Mouse (Mus musculus): Measurements from ENCODE around the gene Mrpl47. TPM values are rescaled to one million over a fixed set of nuclear protein-coding genes. Genes with fewer than 3 reads are reported as not detected.

The Mrpl47 gene
- polyA plus RNA-seq (2014; fragmentation: Illumina TruSeq; extraction: RNeasy Lipid Tissue Mini Kit (QIAGEN cat#74804); ENCODE audit: low read depth, low replicate concordance), result 12.0 TPM

GRCm38 (mm10) chr3:32737172-32737655 lies at the start of gene Mrpl47:
Gene Mrpl47, minus strand, starts transcription at chr3:32737605.

GRCm38 (mm10) chr3:32736244-32737171 lies 897 bp downstream of the Mrpl47 start, which contains the start of gene Ndufb5:
Gene Ndufb5, plus strand, starts transcription at chr3:32736990.

GRCm38 (mm10) chr3:32705647-32706348 lies 31.6 kb downstream of the Mrpl47 start, which contains the start of gene Actl6a:
Gene Actl6a, plus strand, starts transcription at chr3:32706298.

Other genes with a start within 250 kb of the Mrpl47 start
- not detected for gene Kcnmb3, start 245.4 kb downstream of the Mrpl47 start, polyA plus RNA-seq (2014; fragmentation: Illumina TruSeq; extraction: RNeasy Lipid Tissue Mini Kit (QIAGEN cat#74804); ENCODE audit: low read depth, low replicate concordance)
- 32.3 TPM for gene Zfp639, start 227.3 kb downstream of the Mrpl47 start, polyA plus RNA-seq (2014; fragmentation: Illumina TruSeq; extraction: RNeasy Lipid Tissue Mini Kit (QIAGEN cat#74804); ENCODE audit: low read depth, low replicate concordance)
- 33.8 TPM for gene Mfn1, start 208.1 kb downstream of the Mrpl47 start, polyA plus RNA-seq (2014; fragmentation: Illumina TruSeq; extraction: RNeasy Lipid Tissue Mini Kit (QIAGEN cat#74804); ENCODE audit: low read depth, low replicate concordance)
- gene Gnb4, start 121.0 kb downstream of the Mrpl47 start, polyA plus RNA-seq (2014; fragmentation: Illumina TruSeq; extraction: RNeasy Lipid Tissue Mini Kit (QIAGEN cat#74804); ENCODE audit: low read depth, low replicate concordance), result 19.1 TPM
- 44.1 TPM for gene Actl6a, start 31.3 kb downstream of the Mrpl47 start, polyA plus RNA-seq (2014; fragmentation: Illumina TruSeq; extraction: RNeasy Lipid Tissue Mini Kit (QIAGEN cat#74804); ENCODE audit: low read depth, low replicate concordance)
- gene Ndufb5, start 615 bp downstream of the Mrpl47 start, polyA plus RNA-seq (2014; fragmentation: Illumina TruSeq; extraction: RNeasy Lipid Tissue Mini Kit (QIAGEN cat#74804); ENCODE audit: low read depth, low replicate concordance), result 187 TPM
- 0.37 TPM for gene Usp13, start 79.9 kb upstream of the Mrpl47 start, polyA plus RNA-seq (2014; fragmentation: Illumina TruSeq; extraction: RNeasy Lipid Tissue Mini Kit (QIAGEN cat#74804); ENCODE audit: low read depth, low replicate concordance)